Mouse (Mus musculus): ENCODE data around the gene Treml1. TPM values are rescaled to one million over a fixed set of nuclear protein-coding genes. Genes with fewer than 3 reads are reported as not detected.
"Not testable (repeated sequence)": the region's sequence is repeated elsewhere in the genome, so short reads cannot be mapped to it uniquely, and the experiment has no call there.

Treml1 gene
- total and polyA plus RNA-seq, 3 experiments: 0.96 to 1.7 TPM; not detected in 1

GRCm38 (mm10) chr17:48350681-48351193 is 9.0 kb upstream of the Treml1 start:
- no peak for DNase-seq (ENCODE audit: low read depth, low spot score)
- peaks cover 0 to 7% of the 10 kb centered on the region in 2 experiments; a peak in 1 of 4 replicates for H3K4me1 ChIP-seq (ENCODE audit: control insufficient read depth in 1 of 2, insufficient read depth in 2 of 2, low read length in 2 of 2)
- no peak overlapping the region for H3K27ac ChIP-seq (ENCODE audit: control insufficient read depth, low read depth, low read length)

GRCm38 (mm10) chr17:48352976-48353375 is 6.7 kb upstream of the Treml1 start:
- H3K36me3 ChIP-seq (ENCODE audit: control insufficient read depth in 1 of 2, insufficient read depth in 2 of 2, low read length in 2 of 2); H3K27me3 ChIP-seq (ENCODE audit: control insufficient read depth in 1 of 2, insufficient read depth in 2 of 2, low read length in 2 of 2); H3K27ac ChIP-seq (ENCODE audit: control insufficient read depth, low read depth, low read length); H3K9me3 ChIP-seq (replicated peaks; ENCODE audit: insufficient read depth, low read length); DNase-seq (ENCODE audit: low read depth, low spot score); H3K9ac ChIP-seq (ENCODE audit: control insufficient read depth, low read depth, low read length, poor library complexity, severe bottlenecking); H3K4me3 ChIP-seq (ENCODE audit: control insufficient read depth in 1 of 2, insufficient read depth in 1 of 2, low read depth in 2 of 2, low read length in 2 of 2); H3K79me2 ChIP-seq (ENCODE audit: control insufficient read depth, insufficient read depth, low read length, poor library complexity); H3K4me1 ChIP-seq (ENCODE audit: control insufficient read depth in 1 of 2, insufficient read depth in 2 of 2, low read length in 2 of 2): not testable (repeated sequence)

More at GRCm38 (mm10) chr17:48350681-48351193, 9.0 kb upstream of the Treml1 start:
- H3K27me3 ChIP-seq (ENCODE audit: control insufficient read depth in 1 of 2, insufficient read depth in 2 of 2, low read length in 2 of 2): no peaks in the 10 kb centered on the region
- H3K79me2 ChIP-seq (ENCODE audit: control insufficient read depth, insufficient read depth, low read length, poor library complexity): no peaks in the 10 kb centered on the region
- no peaks in the 10 kb centered on the region; a peak in 1 of 4 replicates for H3K36me3 ChIP-seq (ENCODE audit: control insufficient read depth in 1 of 2, insufficient read depth in 2 of 2, low read length in 2 of 2)
- no peak overlapping the region for H3K9ac ChIP-seq (ENCODE audit: control insufficient read depth, low read depth, low read length, poor library complexity, severe bottlenecking)
- H3K4me3 ChIP-seq (ENCODE audit: control insufficient read depth in 1 of 2, insufficient read depth in 1 of 2, low read depth in 2 of 2, low read length in 2 of 2): no peak overlapping the region
- H3K9me3 ChIP-seq (replicated peaks; ENCODE audit: insufficient read depth, low read length): no peaks in the 10 kb centered on the region
- TF ChIP-seq EP300 (IDR thresholded peaks at IDR 0.05; ENCODE audit: low read depth in 1 of 2, low read length in 2 of 2) (no peak), HCFC1 (IDR thresholded peaks at IDR 0.05; ENCODE audit: low read depth, low read length) (no peak), CTCF (IDR thresholded peaks at IDR 0.05 in 2 of 3, conservative IDR thresholded peaks at IDR 0.05 in 1 of 3; ENCODE audit: control insufficient read depth in 1 of 3, insufficient read depth in 1 of 3, low read depth in 2 of 3, low read length in 3 of 3, poor library complexity in 1 of 3, severe bottlenecking in 1 of 3) (no peak), ZNF384 (IDR thresholded peaks at IDR 0.05; ENCODE audit: low read depth, low read length) (no peak), JUND (IDR thresholded peaks at IDR 0.05; ENCODE audit: low read depth, low read length) (no peak), MAFK (IDR thresholded peaks at IDR 0.05; ENCODE audit: borderline replicate concordance, low read depth, low read length) (no peak), RAD21 (IDR thresholded peaks at IDR 0.05; ENCODE audit: low read depth, low read length) (no peak), MXI1 (IDR thresholded peaks at IDR 0.05; ENCODE audit: low read depth, low read length) (no peak), SIN3A (IDR thresholded peaks at IDR 0.05; ENCODE audit: low read length) (no peak), USF2 (IDR thresholded peaks at IDR 0.05; ENCODE audit: borderline replicate concordance in 1 of 2, insufficient read depth in 1 of 2, low read depth in 1 of 2, low read length in 2 of 2) (no peak), TBP (IDR thresholded peaks at IDR 0.05; ENCODE audit: low read depth, low read length) (no peak), MYB (IDR thresholded peaks at IDR 0.05; ENCODE audit: low read depth, low read length) (no peak), TAL1 (IDR thresholded peaks at IDR 0.05; ENCODE audit: low read length) (no peak)

GRCm38 (mm10) chr17:48355822-48356221 is 3.9 kb upstream of the Treml1 start:
- no peaks in the 10 kb centered on the region for H3K27me3 ChIP-seq (ENCODE audit: control insufficient read depth in 1 of 2, insufficient read depth in 2 of 2, low read length in 2 of 2)
- no peak for DNase-seq (ENCODE audit: low read depth, low spot score)
- peaks cover 0 to 14% of the 10 kb centered on the region in 2 experiments; a peak in 2 of 4 replicates for H3K36me3 ChIP-seq (ENCODE audit: control insufficient read depth in 1 of 2, insufficient read depth in 2 of 2, low read length in 2 of 2)
- no peak overlapping the region for H3K9ac ChIP-seq (ENCODE audit: control insufficient read depth, low read depth, low read length, poor library complexity, severe bottlenecking)
- H3K27ac ChIP-seq (ENCODE audit: control insufficient read depth, low read depth, low read length): no peak overlapping the region
- H3K4me1 ChIP-seq (ENCODE audit: control insufficient read depth in 1 of 2, insufficient read depth in 2 of 2, low read length in 2 of 2): peaks cover 5 to 20% of the 10 kb centered on the region in 2 experiments
- H3K9me3 ChIP-seq (replicated peaks; ENCODE audit: insufficient read depth, low read length): no peaks in the 10 kb centered on the region
- no peak for TF ChIP-seq HCFC1 (IDR thresholded peaks at IDR 0.05; ENCODE audit: low read depth, low read length)
- TF ChIP-seq MEF2A (IDR thresholded peaks at IDR 0.05; ENCODE audit: extremely low read depth, insufficient replicate concordance, low read depth, low read length, poor library complexity, severe bottlenecking): no peak
- TF ChIP-seq TCF12 (IDR thresholded peaks at IDR 0.05; ENCODE audit: low read depth, low read length): no peak
- TF ChIP-seq E2F4 (IDR thresholded peaks at IDR 0.05; ENCODE audit: borderline replicate concordance, low read depth, low read length): no peak
- no peak for TF ChIP-seq CHD1 (IDR thresholded peaks at IDR 0.05; ENCODE audit: low read depth, low read length)
- no peak overlapping the region for H3K4me3 ChIP-seq (ENCODE audit: control insufficient read depth in 1 of 2, insufficient read depth in 1 of 2, low read depth in 2 of 2, low read length in 2 of 2)
- H3K79me2 ChIP-seq (ENCODE audit: control insufficient read depth, insufficient read depth, low read length, poor library complexity): no peaks in the 10 kb centered on the region

All from MEL (cell line).